Mouse (Mus musculus): Measurements from ENCODE around the gene Asb14. TPM values are rescaled to one million over a fixed set of nuclear protein-coding genes. Genes with fewer than 3 reads are reported as not detected.

Gene Asb14
- 4.9 TPM for polyA plus RNA-seq (2014; fragmentation: Illumina TruSeq; extraction: RNeasy Lipid Tissue Mini Kit (QIAGEN cat#74804); ENCODE audit: low read depth, low replicate concordance)

DNA sequence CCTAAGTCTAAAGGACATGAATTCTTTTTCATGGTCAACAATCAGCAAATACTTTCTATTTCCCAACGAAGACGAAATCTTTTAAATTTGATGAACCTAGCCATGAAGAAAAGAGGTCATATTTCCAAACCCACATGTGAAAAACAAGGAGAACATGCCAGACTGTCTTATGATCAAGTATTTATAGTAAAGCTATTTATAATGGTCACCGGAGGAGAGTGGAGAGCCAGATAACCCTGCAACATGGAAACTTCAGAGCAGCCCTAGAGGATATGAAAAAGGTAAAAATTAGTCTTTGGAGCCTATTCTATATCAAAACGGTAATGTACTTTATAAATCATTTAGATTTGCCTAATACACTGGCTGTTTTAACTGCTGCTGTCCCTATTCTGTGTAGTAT, at the start of gene Asb14:
Asb14 (plus strand) TSS at position 166 of the 400 bp plus-strand sequence.

Other genes with a start within 250 kb of the Asb14 start
- gene Pde12, start 224.7 kb upstream of the Asb14 start, polyA plus RNA-seq (2014; fragmentation: Illumina TruSeq; extraction: RNeasy Lipid Tissue Mini Kit (QIAGEN cat#74804); ENCODE audit: low read depth, low replicate concordance): 6.3 TPM
- gene Dnah12, start 201.3 kb upstream of the Asb14 start, polyA plus RNA-seq (2014; fragmentation: Illumina TruSeq; extraction: RNeasy Lipid Tissue Mini Kit (QIAGEN cat#74804); ENCODE audit: low read depth, low replicate concordance): 65.4 TPM
- 37.9 TPM for gene Appl1, start 76.7 kb downstream of the Asb14 start, polyA plus RNA-seq (2014; fragmentation: Illumina TruSeq; extraction: RNeasy Lipid Tissue Mini Kit (QIAGEN cat#74804); ENCODE audit: low read depth, low replicate concordance)
- not detected for gene Hesx1, start 99.9 kb downstream of the Asb14 start, polyA plus RNA-seq (2014; fragmentation: Illumina TruSeq; extraction: RNeasy Lipid Tissue Mini Kit (QIAGEN cat#74804); ENCODE audit: low read depth, low replicate concordance)
- 3.5 TPM for gene Il17rd, start 144.4 kb downstream of the Asb14 start, polyA plus RNA-seq (2014; fragmentation: Illumina TruSeq; extraction: RNeasy Lipid Tissue Mini Kit (QIAGEN cat#74804); ENCODE audit: low read depth, low replicate concordance)
- gene Arhgef3, start 220.3 kb downstream of the Asb14 start, polyA plus RNA-seq (2014; fragmentation: Illumina TruSeq; extraction: RNeasy Lipid Tissue Mini Kit (QIAGEN cat#74804); ENCODE audit: low read depth, low replicate concordance): 13.1 TPM

Measured in testis, adult 10 weeks (tissue).